Mouse (Mus musculus) heart, postnatal 0 days (tissue): ENCODE measurements around the gene Gm2974. TPM values are rescaled to one million over a fixed set of nuclear protein-coding genes. Genes with fewer than 3 reads are reported as not detected.
A peak's percentile ranks its signal among the peaks of the same experiment; 100 is the strongest.
"Not testable (repeated sequence)": the region's sequence is repeated elsewhere in the genome, so short reads cannot be mapped to it uniquely, and the experiment has no call there.

Experiments
- ATAC-seq: fragments of 200-750 bp; cut with Nextera tagmentation; 2 replicates; pipeline ENCODE4 v1.8.0; 2017; ENCODE audit warnings: low read depth, moderate number of reproducible peaks, moderate library complexity; ENCODE audit not compliant: insufficient read depth
- DNase-seq: peaks from one replicate; pipeline ENCODE4 v3.0.0-alpha.2; 2016; ENCODE audit warnings: low spot score
- H3K27ac ChIP-seq: fragments of 300-500 bp; sonication (generic); 2 replicates; pipeline ENCODE4 v1.5.1; 2014; ENCODE audit warnings: low read depth, mild to moderate bottlenecking
- H3K27me3 ChIP-seq: fragments of 300-500 bp; sonication (generic); 2 replicates; pipeline ENCODE4 v1.6.1; 2014; ENCODE audit warnings: low read length, mixed read lengths; ENCODE audit not compliant: control insufficient read depth, insufficient read depth
- H3K36me3 ChIP-seq: fragments of 300-500 bp; sonication (generic); replicated peaks from 2 replicates; pipeline ENCODE4 v1.6.1; 2014; ENCODE audit warnings: low read length, mixed read lengths; ENCODE audit not compliant: control insufficient read depth, insufficient read depth
- H3K4me1 ChIP-seq: fragments of 300-500 bp; sonication (generic); 2 replicates; pipeline ENCODE4 v1.6.1; 2014; ENCODE audit warnings: antibody characterized with exemption; ENCODE audit not compliant: control insufficient read depth, insufficient read depth
- H3K4me2 ChIP-seq: fragments of 300-500 bp; sonication (generic); 2 replicates; pipeline ENCODE4 v1.6.1; 2014; ENCODE audit warnings: low read depth, mild to moderate bottlenecking, low read length, moderate library complexity
- H3K4me3 ChIP-seq: fragments of 300-500 bp; sonication (generic); 2 replicates; pipeline ENCODE4 v1.5.1; 2014; ENCODE audit warnings: low read depth, low read length
- H3K9ac ChIP-seq: fragments of 300-500 bp; sonication (generic); replicated peaks from 2 replicates; pipeline ENCODE4 v1.6.1; 2014; ENCODE audit warnings: low read depth, low read length, mixed read lengths
- H3K9me3 ChIP-seq: fragments of 300-500 bp; sonication (generic); replicated peaks from 2 replicates; pipeline ENCODE4 v1.6.1; 2016; ENCODE audit warnings: low read length; ENCODE audit not compliant: control insufficient read depth
- CTCF ChIP-seq: IDR thresholded peaks from 2 replicates; pipeline ENCODE4 v1.5.1; 2016; ENCODE audit warnings: antibody characterized with exemption, control low read depth, low read depth
- WGBS: fragments of 180-500 bp; shearing (Covaris S2); extraction: QIAGEN DNeasy Blood & Tissue Kit; methylation state at CpG from one replicate; pipeline ENCODE4 v1.1.7; 2014; 5-methylcytosine and 5-hydroxymethylcytosine counted together
- polyA plus RNA-seq: library from polyadenylated mRNA; unstranded; fragments of >200 nt; fragmentation: Nextera tagmentation; extraction: Ambion mirVana; gene quantifications from 2 replicates; pipeline ENCODE4 v1.2.1, GENCODE M21; 2015
- total RNA-seq: library from RNA; depleted of rRNA; stranded (reverse); fragments of >200 nt; gene quantifications from 2 replicates; pipeline ENCODE4 v1.2.3, GENCODE M21; 2014; ENCODE audit warnings: low replicate concordance; rRNA removed

The Gm2974 gene
- not detected in 2 replicates for total RNA-seq
- polyA plus RNA-seq, result not detected in 2 replicates

DNA sequence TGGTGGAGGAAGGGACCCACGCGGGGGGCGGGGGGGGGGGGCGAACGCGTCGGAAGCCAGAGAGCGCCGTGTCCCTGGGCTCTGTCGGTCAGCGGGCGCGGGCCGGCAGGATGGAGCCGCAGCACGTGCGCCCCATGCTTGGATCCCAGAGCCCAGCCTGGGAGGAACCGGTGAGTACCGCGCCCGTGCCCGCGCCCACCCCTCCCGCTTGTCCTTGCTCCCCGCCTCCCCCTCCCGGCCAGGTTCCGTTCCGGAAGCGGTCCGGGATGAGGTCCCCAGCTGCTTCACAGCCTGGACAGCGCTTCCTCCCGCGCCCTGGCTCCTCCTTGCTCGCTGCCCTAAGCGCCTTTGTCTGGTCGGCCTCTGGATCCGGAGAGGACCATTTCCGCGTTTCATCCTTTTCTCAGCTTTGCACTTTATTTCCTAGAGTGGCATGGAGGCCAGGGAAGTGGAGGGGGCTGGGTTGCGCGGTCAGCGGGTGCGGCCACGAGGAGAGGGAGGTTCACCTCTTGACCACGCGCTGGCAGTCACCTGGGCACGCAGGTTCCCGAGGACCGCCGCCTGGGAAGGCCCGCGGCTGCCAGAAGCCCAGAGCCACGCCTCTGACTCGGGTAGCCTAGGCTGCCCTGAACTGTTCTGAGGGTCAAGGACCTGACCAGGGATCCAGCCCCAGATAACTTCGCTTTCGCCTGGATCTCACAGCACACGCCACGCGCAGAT, at the start of gene Gm2974:
Gene Gm2974 (plus strand): TSS at position 86 of the 720 bp plus-strand sequence.
- H3K4me1 ChIP-seq, H3K36me3 ChIP-seq, H3K9ac ChIP-seq, H3K9me3 ChIP-seq, ATAC-seq, DNase-seq, H3K27me3 ChIP-seq, H3K4me3 ChIP-seq, H3K27ac ChIP-seq: not testable (repeated sequence)
- peak within 1 kb of the TSS; percentile 23; the same call in 1 of the 2 replicates for H3K4me2 ChIP-seq
- WGBS, result 18% methylated on average over 29 of the region's 59 CpGs

DNA sequence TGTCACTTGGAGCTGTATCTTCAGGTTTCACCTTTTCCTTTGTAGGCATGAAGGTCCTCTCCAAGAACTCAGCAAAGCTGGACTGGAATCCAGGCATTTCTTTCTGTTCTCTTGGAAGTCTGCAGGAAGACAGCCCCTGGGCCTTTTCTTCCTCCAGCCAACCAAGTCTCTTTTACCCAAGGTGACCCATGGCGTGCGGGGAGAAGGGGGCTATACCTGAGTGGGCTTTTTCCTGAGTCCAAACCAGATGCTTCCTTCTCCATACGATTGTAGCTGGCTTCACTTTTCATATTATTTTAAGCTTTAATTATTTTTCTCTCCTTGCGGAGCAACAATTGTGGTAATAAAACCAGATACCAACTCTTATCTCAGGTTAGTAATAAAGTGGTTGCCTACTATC, 40.7 kb upstream of the Gm2974 start:
- not testable (repeated sequence) for H3K9ac ChIP-seq, H3K4me2 ChIP-seq, ATAC-seq, H3K4me1 ChIP-seq, H3K27me3 ChIP-seq, DNase-seq, H3K4me3 ChIP-seq, H3K27ac ChIP-seq, H3K36me3 ChIP-seq, H3K9me3 ChIP-seq
- WGBS, result 78% methylated on average over 4 of the region's 4 CpGs

- ATAC-seq, DNase-seq: not testable (repeated sequence)
- WGBS, result no CpG with 5 or more reads among the region's 2 CpGs
Observed at GRCm38 (mm10) chr14:4164730-4165129, 17.6 kb upstream of the Gm2974 start, which contains the start of gene Gm3127. Gm3127 (plus strand) TSS chr14:4165030.

DNA sequence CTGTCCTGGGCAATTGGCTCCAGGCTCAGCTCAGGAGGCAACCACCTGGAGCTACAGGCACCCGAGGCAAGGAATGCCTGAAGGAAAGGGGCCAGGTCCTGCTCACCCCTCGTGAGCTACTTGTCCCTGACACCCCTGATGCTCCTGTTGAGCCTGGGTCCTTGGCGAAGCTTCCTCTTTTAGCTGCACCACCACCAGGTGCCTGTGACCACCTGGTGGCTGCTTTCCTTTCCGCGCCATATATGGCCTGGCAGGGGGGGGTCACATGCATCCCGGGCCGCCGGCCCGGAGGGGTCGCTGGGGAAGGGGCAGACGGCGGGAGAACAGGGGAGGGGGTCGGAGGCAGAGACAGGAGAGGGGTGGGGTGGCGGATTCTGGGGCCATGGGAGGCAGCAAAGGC, 346 bp upstream of the Gm2974 start:
- 12% methylated on average over 11 of the region's 14 CpGs for WGBS
- not testable (repeated sequence) for H3K9me3 ChIP-seq, H3K27ac ChIP-seq, H3K4me3 ChIP-seq, DNase-seq, H3K4me1 ChIP-seq, H3K9ac ChIP-seq, H3K27me3 ChIP-seq, H3K36me3 ChIP-seq, ATAC-seq
- H3K4me2 ChIP-seq, result 0 out of 2 replicates have a peak overlapping the region, but pooled peaks have one; percentile 23

More at GRCm38 (mm10) chr14:4164730-4165129, 17.6 kb upstream of the Gm2974 start, which contains the start of gene Gm3127:
- H3K4me1 ChIP-seq, H3K27ac ChIP-seq, H3K27me3 ChIP-seq, H3K4me3 ChIP-seq, H3K9ac ChIP-seq, H3K4me2 ChIP-seq, H3K9me3 ChIP-seq, H3K36me3 ChIP-seq: not testable (repeated sequence)

GRCm38 (mm10) chr14:4183375-4183774, 999 bp downstream of the Gm2974 start:
- not testable (repeated sequence) for H3K4me3 ChIP-seq, H3K4me2 ChIP-seq, DNase-seq, H3K36me3 ChIP-seq, H3K4me1 ChIP-seq, H3K9ac ChIP-seq, ATAC-seq, H3K27me3 ChIP-seq, H3K27ac ChIP-seq, H3K9me3 ChIP-seq
- peak; percentile 24 for TF ChIP-seq CTCF
- WGBS, result 36% methylated on average over 4 of the region's 10 CpGs

DNA sequence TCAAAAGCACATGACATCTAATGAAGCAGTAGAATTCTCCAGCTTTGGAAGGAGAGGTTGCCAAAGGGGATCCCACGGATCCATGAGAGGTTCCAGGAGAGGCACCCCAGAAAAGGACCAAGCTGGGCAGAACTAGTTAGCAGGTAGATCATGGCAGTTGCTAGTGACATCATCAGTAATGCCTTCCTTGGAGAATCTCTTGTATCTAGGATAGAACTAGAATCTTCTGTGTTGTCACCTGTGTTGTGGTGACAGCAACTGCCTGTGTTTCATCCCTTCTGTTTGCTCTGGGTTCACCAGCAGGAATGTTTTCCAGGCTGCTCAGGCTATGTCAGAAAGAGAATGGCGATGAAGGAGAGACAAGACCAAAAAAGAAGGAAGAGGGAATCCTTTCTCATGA, 67.0 kb downstream of the Gm2974 start, which contains the start of gene Gm3138:
Gene Gm3138 (plus strand): TSS at position 301 of the 400 bp plus-strand sequence.
- not testable (repeated sequence) for H3K4me3 ChIP-seq, ATAC-seq, H3K27me3 ChIP-seq, H3K4me2 ChIP-seq, DNase-seq, H3K9ac ChIP-seq, H3K4me1 ChIP-seq, H3K36me3 ChIP-seq, H3K9me3 ChIP-seq, H3K27ac ChIP-seq
- no CpG with 5 or more reads among the region's 2 CpGs for WGBS

Other genes with a start within 250 kb of the Gm2974 start
- 0.08 and 2.3 TPM in 2 replicates for gene Gm3095, start 219.0 kb upstream of the Gm2974 start, total RNA-seq
- gene Gm3095, start 219.0 kb upstream of the Gm2974 start, polyA plus RNA-seq, result not detected in 2 replicates
- not detected in 2 replicates for gene Gm3099, start 184.2 kb upstream of the Gm2974 start, total RNA-seq
- gene Gm3099, start 184.2 kb upstream of the Gm2974 start, polyA plus RNA-seq, result not detected in 2 replicates
- gene Gm5796, start 158.6 kb upstream of the Gm2974 start, total RNA-seq, result 0.23 TPM in 1 of 2 replicates, not detected in the other
- 0.14 and 0.22 TPM in 2 replicates for gene Gm5796, start 158.6 kb upstream of the Gm2974 start, polyA plus RNA-seq
- not detected in 2 replicates for gene Gm3115, start 98.5 kb upstream of the Gm2974 start, total RNA-seq
- gene Gm3115, start 98.5 kb upstream of the Gm2974 start, polyA plus RNA-seq, result not detected in 2 replicates
- 0.12 TPM in 1 of 2 replicates, not detected in the other for gene Gm8108, start 72.0 kb upstream of the Gm2974 start, total RNA-seq
- gene Gm8108, start 72.0 kb upstream of the Gm2974 start, polyA plus RNA-seq, result 0.14 and 0.21 TPM in 2 replicates
- gene Gm3127, start 17.5 kb upstream of the Gm2974 start, total RNA-seq, result not detected in 2 replicates
- gene Gm3127, start 17.5 kb upstream of the Gm2974 start, polyA plus RNA-seq, result not detected in 2 replicates
- gene Gm3138, start 67.1 kb downstream of the Gm2974 start, total RNA-seq, result not detected in 2 replicates
- gene Gm3138, start 67.1 kb downstream of the Gm2974 start, polyA plus RNA-seq, result not detected in 2 replicates
- gene Gm3149, start 134.7 kb downstream of the Gm2974 start, total RNA-seq, result not detected in 2 replicates
- not detected in 2 replicates for gene Gm3149, start 134.7 kb downstream of the Gm2974 start, polyA plus RNA-seq
- gene 2610042L04Rik, start 152.2 kb downstream of the Gm2974 start, total RNA-seq, result not detected in 2 replicates
- 0.07 TPM in 1 of 2 replicates, not detected in the other for gene 2610042L04Rik, start 152.2 kb downstream of the Gm2974 start, polyA plus RNA-seq
- not detected in 2 replicates for gene Gm3159, start 214.9 kb downstream of the Gm2974 start, total RNA-seq
- not detected in 2 replicates for gene Gm3159, start 214.9 kb downstream of the Gm2974 start, polyA plus RNA-seq
- gene Gm3164, start 232.9 kb downstream of the Gm2974 start, total RNA-seq, result not detected in 2 replicates
- not detected in 2 replicates for gene Gm3164, start 232.9 kb downstream of the Gm2974 start, polyA plus RNA-seq
- not detected in 2 replicates for gene Gm3173, start 248.4 kb downstream of the Gm2974 start, total RNA-seq
- gene Gm3173, start 248.4 kb downstream of the Gm2974 start, polyA plus RNA-seq, result not detected in 2 replicates